Mouse (Mus musculus) T-cell, adult 2 months (primary cell): Measurements from ENCODE around the gene Vps18.

Experiments used
- DNase-seq: peaks from one replicate; pipeline ENCODE4 v3.0.0; 2022; ENCODE audit warnings: low spot score

Vps18 gene

GRCm38 (mm10) chr2:119344537-119345138, 56.1 kb downstream of the Vps18 start:
- no peak for DNase-seq
